Mouse (Mus musculus) right cerebral cortex, postnatal 10 days (tissue): ENCODE measurements around the gene 4931422A03Rik.
A peak's percentile ranks its signal among the peaks of the same experiment; 100 is the strongest.

ENCODE experiments used
- DNase-seq, 2 experiments: peaks; one replicate each; pipeline ENCODE4 v3.0.0; 2021; ENCODE audit warnings: low spot score in 2 of 2

Gene 4931422A03Rik

GRCm38 (mm10) chr2:103936666-103937065 is 91.5 kb downstream of the 4931422A03Rik start:
- DNase-seq: no peak

GRCm38 (mm10) chr2:103935691-103936435 is 92.3 kb downstream of the 4931422A03Rik start:
- no peak for DNase-seq

DNA sequence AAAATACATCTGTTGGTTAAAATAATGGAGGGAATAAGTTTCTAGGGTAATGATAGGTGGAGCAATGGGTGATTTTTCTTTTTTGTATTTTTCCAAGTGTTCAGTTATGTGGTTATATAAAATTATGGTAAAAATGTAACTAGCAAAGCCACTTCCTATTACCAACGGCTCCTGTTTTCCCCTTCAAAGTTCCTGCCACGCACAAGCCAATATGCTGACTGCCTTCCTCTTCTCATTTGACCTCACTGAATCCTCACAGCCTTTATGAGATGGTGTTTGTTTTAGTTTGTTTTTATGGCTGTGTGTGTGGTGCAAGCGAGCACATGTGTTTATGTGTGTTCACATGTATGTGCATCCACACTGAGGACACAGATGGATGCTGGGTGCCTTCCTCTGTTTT is 93.5 kb downstream of the 4931422A03Rik start:
- no peak for DNase-seq

- DNase-seq: no peak
Measured at GRCm38 (mm10) chr2:103934270-103934669, 93.9 kb downstream of the 4931422A03Rik start.

DNA sequence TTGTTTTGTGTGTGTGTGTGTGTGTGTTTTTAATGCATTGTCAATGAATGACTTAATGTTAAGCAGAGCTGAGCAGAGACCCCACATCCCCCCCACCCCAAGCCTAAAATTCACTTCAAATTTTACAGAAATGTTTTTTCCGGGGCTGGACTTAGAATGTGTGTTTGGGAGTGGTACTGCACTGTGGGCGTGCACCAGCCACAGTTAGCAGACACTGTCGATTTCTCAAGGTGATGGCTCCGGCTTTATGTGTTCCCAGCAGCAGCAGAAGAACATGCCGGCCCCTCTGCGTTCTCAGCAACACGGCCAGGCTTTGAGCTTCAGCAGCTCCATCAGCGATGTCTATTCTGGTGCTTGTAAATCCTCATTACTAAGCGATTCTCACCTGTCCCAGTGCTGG is 95.7 kb downstream of the 4931422A03Rik start:
- no peak for DNase-seq

- no peak for DNase-seq
Measured at GRCm38 (mm10) chr2:103932025-103932424, 96.1 kb downstream of the 4931422A03Rik start.

- no peak for DNase-seq
Measured at GRCm38 (mm10) chr2:103931511-103931911, 96.7 kb downstream of the 4931422A03Rik start.

DNA sequence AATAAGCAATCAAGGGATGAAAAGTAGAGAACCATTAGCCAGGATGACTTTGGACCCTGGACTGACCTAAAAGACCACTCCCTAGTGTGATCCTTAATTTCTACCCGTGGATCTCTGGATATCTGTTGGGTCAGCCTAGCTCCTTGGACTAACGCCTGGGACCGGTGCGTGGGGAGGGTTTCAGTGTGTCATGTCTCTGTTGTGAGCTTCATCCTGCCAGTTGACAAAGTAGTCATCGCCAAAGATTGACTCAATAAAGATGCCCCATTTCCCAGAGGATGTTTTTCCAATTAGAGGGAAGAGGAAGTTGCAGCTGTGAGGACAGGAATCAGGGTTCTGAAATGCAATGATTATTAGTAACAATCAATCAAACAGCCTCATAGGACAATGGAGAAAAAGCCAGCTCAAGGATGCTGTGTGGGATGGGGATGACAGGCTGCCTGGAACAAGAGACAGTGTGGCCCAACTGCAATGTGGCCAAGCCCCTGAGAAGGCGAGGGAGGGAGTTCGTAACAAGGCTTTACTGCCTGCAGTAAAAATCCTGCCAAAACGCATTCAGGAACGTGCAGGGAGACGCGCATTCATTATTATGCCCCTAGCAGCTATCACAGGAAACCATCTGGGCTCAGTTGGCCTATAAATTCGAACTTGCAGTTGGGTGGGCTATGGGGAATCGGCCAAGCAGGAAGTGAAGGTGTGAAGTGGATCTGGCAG is 97.7 kb downstream of the 4931422A03Rik start:
- peak; percentile 29 to 33 for DNase-seq

DNA sequence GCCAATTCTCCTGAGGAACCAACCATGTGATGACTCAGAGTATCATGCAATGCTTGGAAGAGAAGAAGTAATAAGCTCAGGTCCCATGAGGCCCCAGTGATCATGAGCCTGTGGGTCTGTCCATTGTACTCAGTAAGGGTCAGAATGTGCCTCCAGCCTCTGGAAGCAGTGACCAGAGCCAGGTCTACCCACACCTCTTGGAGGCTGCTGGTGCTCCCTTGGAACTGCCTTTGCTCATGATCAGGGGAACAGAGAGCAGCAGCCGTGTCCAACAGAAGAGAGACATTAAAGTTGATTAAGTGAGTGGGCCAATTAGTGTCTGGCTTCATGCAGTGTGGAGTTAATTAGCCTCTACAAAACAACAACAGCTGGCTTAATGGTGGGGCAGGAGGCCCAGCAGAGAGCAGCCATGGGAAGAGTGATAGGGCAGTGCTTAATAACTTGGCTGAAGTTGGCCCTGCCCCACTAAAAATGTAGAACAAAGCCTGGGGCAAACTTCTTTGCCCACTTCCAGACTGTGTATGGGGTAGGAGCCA is 100.5 kb downstream of the 4931422A03Rik start:
- DNase-seq: no peak

GRCm38 (mm10) chr2:103926586-103927113 is 101.5 kb downstream of the 4931422A03Rik start:
- no peak for DNase-seq

GRCm38 (mm10) chr2:103919488-103919887 is 108.7 kb downstream of the 4931422A03Rik start:
- no peak for DNase-seq

DNA sequence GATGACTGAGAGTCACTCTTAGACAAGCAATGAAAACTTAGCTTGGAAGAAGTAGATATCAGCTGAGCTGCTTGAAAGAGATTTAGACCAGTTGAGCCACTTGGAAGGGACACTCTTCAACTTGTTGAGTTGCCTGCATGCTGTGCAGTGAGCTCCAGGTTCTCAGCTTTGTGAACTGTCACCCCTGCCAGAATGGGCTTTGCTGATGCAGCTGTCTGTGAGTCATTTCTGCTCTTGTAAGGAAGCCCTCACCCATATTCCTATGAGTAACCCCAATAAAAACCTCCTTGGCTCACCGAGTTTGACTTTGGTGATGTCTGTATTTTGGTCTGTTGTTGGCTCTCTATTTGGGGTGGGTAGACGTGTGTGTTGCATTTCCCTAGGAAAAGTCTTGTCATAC is 109.8 kb downstream of the 4931422A03Rik start:
- DNase-seq: no peak

- DNase-seq: no peak
Measured at GRCm38 (mm10) chr2:103917375-103917774, 110.8 kb downstream of the 4931422A03Rik start.
